Mouse (Mus musculus) midbrain, embryonic 10.5 days (tissue): ENCODE measurements at regions not wholly inside any gene's neighbourhood (a gene's known extent, or its start where the extent isn't known, plus 50 kb on each side); places are given as distances from the start of the nearest gene placed in this dataset.

ENCODE experiments used
- DNase-seq: peaks from one replicate; pipeline ENCODE4 v3.0.0-alpha.2; 2017; ENCODE audit warnings: low spot score
- H3K27ac ChIP-seq: fragments of 300-500 bp; sonication (generic); replicated peaks from 2 replicates; pipeline ENCODE4 v1.5.1; 2016; ENCODE audit warnings: mild to moderate bottlenecking
- H3K27me3 ChIP-seq: fragments of 300-500 bp; sonication (generic); 2 replicates; pipeline ENCODE4 v1.6.1; 2016; ENCODE audit warnings: low read depth, mild to moderate bottlenecking; ENCODE audit not compliant: poor library complexity, severe bottlenecking
- H3K36me3 ChIP-seq: fragments of 300-500 bp; sonication (generic); 2 replicates; pipeline ENCODE4 v1.6.1; 2016; ENCODE audit warnings: mild to moderate bottlenecking, moderate library complexity
- H3K4me1 ChIP-seq: fragments of 300-500 bp; sonication (generic); 2 replicates; pipeline ENCODE4 v1.6.1; 2016
- H3K4me3 ChIP-seq: fragments of 300-500 bp; sonication (generic); 2 replicates; pipeline ENCODE4 v1.5.1; 2016; ENCODE audit warnings: mild to moderate bottlenecking, moderate library complexity
- H3K9me3 ChIP-seq: fragments of 300-500 bp; sonication (generic); replicated peaks from 2 replicates; pipeline ENCODE4 v1.6.1; 2016; ENCODE audit warnings: mild to moderate bottlenecking
- WGBS: fragments of 180-500 bp; shearing (Covaris S2); methylation state at CpG from one replicate; pipeline ENCODE4 v1.1.7; 2016; 5-methylcytosine and 5-hydroxymethylcytosine counted together

DNA sequence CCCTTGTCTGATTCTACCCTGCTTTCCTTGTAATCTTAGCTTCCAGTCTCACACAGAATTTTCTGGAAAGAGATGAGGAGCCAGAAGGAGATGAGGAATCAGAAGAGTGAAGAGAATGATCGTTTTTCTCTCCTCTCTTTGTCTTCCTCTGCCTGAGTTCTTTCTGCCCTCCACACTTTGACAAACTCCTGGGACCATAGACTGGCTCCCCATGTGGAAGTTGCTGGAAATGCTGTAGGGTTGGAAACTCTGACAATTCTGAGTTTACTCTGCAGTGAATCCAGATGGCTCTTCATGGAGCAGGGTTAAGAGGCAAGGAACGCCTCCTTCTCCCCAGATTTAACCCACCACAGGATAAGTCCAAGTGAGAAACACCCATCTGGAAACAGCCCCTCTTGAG lies 408.7 kb downstream of the Tns1 start:
- WGBS, result 75% methylated on average over 2 of the region's 2 CpGs
- H3K27me3 ChIP-seq, result no peaks in the 10 kb centered on the region
- H3K27ac ChIP-seq, result no peak overlapping the region
- H3K9me3 ChIP-seq, result no peaks in the 10 kb centered on the region
- no peak for DNase-seq
- H3K4me3 ChIP-seq, result no peak overlapping the region
- H3K36me3 ChIP-seq, result no peaks in the 10 kb centered on the region
- no peaks in the 10 kb centered on the region for H3K4me1 ChIP-seq

DNA sequence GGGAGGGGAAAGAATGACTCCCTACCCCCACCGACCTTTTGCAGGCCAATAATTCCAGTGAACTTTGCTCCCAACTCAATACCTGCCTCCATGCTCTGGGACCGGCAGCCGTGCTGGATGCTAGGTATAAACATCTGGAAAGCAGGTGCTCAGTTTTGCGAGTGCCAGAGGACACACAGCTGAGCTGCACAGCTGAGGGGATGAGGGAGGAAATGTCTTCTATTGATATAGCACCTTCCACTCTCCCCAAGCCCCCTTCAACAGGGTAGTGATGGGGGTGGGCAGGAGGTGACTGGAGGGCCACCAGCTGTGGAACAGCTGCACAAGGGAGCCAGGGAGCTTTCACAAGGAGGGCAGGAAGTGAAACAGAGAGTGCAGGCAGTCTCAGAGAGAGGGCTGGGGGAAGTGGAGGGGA lies 421.8 kb downstream of the Tns1 start:
- no peak for DNase-seq
- WGBS, result 58% methylated on average over 4 of the region's 4 CpGs
- no peaks in the 10 kb centered on the region for H3K36me3 ChIP-seq

DNA sequence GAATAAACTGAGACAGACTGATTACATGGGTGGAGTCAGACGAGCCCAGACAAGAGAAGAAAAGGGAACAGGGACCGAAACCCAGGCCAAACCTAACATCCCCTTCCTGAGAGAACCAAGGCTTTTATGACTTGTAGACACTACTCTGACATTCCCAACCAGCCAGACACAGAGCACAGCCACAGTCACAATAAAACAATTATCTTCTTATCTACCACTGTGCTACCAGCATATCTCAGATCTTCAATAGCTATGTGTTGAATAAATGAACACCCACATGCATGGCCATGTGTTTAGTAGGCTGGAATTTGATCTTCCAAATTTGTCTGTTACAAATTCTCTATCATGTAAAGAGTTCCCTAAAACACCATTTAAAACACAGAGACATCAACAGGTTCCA lies 430.7 kb downstream of the Tns1 start:
- DNase-seq, result no peak
- H3K27ac ChIP-seq, result no peak overlapping the region
- H3K36me3 ChIP-seq, result no peaks in the 10 kb centered on the region
- H3K4me1 ChIP-seq, result no peaks in the 10 kb centered on the region; the same call in 1 of the 2 replicates
- no peaks in the 10 kb centered on the region for H3K9me3 ChIP-seq
- no peaks in the 10 kb centered on the region for H3K27me3 ChIP-seq
- no peak overlapping the region for H3K4me3 ChIP-seq
- 57% methylated on average over 2 of the region's 2 CpGs for WGBS

More for the DNA sequence above, 421.8 kb downstream of the Tns1 start:
- no peaks in the 10 kb centered on the region for H3K27me3 ChIP-seq
- no peak overlapping the region for H3K4me3 ChIP-seq
- no peaks in the 10 kb centered on the region for H3K4me1 ChIP-seq
- H3K9me3 ChIP-seq, result no peaks in the 10 kb centered on the region; the same call in 1 of the 2 replicates
- H3K27ac ChIP-seq, result no peak overlapping the region

DNA sequence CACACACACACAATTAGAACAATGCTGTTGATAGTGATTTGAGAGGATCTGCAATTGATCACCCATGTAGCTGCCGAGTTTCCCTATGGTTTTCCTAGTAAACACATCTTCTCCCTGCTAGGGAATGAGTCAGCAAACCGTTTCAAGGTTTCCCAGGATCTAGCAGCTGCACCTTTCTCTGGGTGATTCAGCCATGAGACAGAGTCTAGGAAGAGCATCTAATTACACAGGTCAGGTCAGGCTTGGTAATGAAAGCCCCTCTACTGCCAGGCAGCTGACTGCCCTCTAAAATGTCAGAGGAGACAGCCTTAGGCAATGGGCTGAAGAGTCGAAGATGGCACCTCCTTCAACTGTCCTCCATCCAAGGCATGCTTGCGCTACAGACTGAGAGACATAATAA lies 438.5 kb downstream of the Tns1 start:
- 80% methylated on average over 4 of the region's 4 CpGs for WGBS

DNA sequence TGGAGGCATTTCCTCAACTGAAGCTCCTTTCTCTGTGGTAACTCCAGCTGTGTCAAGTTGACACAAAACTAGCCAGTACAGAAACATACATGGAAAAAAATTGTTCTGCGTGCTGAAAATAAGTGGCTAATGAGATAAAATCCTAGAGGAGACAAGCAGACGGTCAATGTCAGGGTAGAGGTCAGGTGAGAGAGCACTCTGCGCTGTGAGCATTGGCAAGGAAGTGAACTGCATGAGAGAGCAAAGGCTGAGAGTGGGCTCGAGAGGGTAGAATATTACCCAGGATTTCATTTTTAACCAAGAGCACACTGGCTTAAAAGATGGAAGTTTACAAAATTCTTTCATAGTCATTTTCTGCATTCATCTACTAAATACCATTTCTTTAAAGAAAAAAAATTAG lies 439.2 kb downstream of the Tns1 start:
- Histone ChIP-seq H3K27ac (no peak overlapping the region), H3K36me3 (no peaks in the 10 kb centered on the region), H3K9me3 (no peaks in the 10 kb centered on the region), H3K27me3 (no peaks in the 10 kb centered on the region), H3K4me3 (no peak overlapping the region), H3K4me1 (no peaks in the 10 kb centered on the region)
- no peak for DNase-seq
- WGBS, result 92% methylated on average over 4 of the region's 4 CpGs

More for the DNA sequence above, 438.5 kb downstream of the Tns1 start:
- Histone ChIP-seq H3K4me1 (no peaks in the 10 kb centered on the region), H3K9me3 (no peaks in the 10 kb centered on the region), H3K4me3 (no peak overlapping the region), H3K36me3 (no peaks in the 10 kb centered on the region), H3K27ac (0 out of 2 replicates have a peak overlapping the region, but pooled peaks have one; percentile 3), H3K27me3 (no peaks in the 10 kb centered on the region)
- DNase-seq, result no peak

DNA sequence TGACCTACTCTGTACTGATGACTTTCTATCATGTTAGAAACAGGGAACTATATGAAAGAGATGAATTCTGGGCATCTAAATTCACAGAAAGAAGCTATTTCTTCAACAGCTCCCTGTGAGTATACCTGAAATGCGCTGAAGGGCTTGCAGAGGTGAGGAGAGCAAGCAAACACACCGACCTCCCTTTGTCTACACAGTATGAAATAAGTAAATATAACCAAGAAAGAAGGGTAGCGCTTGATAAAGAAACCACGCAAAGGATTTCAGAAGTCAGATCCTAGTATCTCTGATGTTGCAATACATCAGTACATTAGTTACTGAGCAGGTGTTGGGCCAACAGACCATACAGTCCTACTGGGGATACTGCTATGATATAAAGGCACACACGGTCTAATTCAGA lies 440.1 kb downstream of the Tns1 start:
- no peaks in the 10 kb centered on the region for H3K4me1 ChIP-seq
- H3K9me3 ChIP-seq, result no peaks in the 10 kb centered on the region
- no peak overlapping the region for H3K27ac ChIP-seq
- no peaks in the 10 kb centered on the region for H3K27me3 ChIP-seq
- no peak overlapping the region for H3K4me3 ChIP-seq
- WGBS, result 94% methylated on average over 5 of the region's 5 CpGs
- no peak for DNase-seq
- H3K36me3 ChIP-seq, result no peaks in the 10 kb centered on the region

DNA sequence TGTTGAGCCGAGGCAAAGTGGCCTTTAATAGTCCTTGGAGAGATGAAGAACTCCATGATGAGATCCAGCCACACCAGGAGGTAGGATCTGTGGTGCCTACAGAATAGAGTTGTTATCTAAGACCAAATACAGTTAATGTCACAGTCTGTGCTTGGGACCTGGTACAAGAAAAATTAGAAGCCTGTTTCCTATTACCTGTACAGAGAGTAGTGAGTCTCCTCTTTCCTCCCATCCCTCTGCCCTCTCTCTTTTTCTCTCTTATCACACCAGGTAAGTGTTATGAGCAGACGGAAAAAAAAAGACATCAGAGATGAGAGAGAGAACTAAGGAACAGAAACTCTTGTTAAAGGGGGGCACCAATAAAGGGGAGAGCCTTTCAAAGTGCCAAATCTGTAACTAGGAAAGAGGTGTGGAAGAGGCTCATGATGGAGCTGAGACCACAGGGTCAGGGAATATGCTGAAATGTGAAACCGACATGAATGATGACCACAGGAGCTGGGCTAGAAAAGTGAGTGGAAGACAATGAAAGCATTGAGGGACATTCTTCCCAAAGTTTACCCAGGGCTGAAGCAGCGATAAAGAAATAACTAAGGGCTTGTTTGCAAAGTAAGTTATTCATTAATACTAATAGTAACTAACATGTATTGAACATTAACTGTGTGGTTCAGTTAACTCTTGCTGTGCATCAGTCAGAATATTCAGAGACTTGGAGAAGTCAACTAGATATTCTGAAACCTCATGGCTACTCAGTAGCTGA lies 440.9 kb downstream of the Tns1 start:
- WGBS, result 77% methylated on average over 4 of the region's 4 CpGs
- Histone ChIP-seq H3K27ac (no peak overlapping the region), H3K4me3 (no peak overlapping the region), H3K4me1 (no peaks in the 10 kb centered on the region), H3K36me3 (no peaks in the 10 kb centered on the region), H3K27me3 (no peaks in the 10 kb centered on the region), H3K9me3 (no peaks in the 10 kb centered on the region)
- DNase-seq, result no peak

DNA sequence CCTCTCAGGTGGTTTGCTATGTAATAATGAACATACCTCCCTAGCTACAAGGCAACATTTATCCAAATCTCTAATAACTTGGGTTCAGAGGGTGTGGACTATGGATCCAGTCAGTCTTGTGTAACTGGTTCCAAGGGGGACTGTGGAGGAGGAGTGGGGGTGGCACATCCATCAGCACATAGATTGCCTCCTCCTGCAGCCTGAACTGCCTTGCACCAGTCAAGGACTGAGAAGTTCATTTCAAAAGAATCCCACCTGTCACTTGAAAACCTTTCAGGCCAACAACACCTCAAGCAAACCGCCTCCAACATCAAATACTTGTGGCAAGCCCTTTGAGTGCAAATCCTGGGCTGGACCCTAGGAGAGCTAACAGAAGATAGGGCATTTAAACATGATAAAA lies 442.6 kb downstream of the Tns1 start:
- Histone ChIP-seq H3K27me3 (no peaks in the 10 kb centered on the region), H3K9me3 (no peaks in the 10 kb centered on the region), H3K36me3 (no peaks in the 10 kb centered on the region), H3K4me1 (peaks cover 3% of the 10 kb centered on the region; the same call in 1 of the 2 replicates), H3K4me3 (no peak overlapping the region), H3K27ac (no peak overlapping the region)
- WGBS, result 71% methylated on average over 1 of the region's 1 CpGs
- DNase-seq, result no peak

DNA sequence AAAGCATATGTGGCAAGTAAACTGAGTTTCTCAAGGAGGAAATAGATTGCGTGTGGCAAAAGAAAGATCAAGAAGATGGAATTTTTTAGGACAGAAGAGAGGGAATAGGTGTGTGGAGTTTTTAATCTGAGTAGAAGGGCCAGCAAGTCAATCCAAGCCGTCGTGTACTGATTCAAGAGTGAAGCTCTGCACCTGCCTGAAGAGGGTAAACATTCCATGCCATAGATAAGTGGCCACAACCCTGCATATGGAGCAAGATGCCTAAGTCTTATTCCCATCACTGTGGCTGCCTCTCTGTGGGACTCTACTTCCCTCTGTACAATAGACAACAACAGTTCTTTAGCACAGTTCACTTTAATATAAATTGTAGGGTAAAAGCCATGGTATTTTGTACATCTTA lies 443.4 kb downstream of the Tns1 start:
- DNase-seq, result no peak
- Histone ChIP-seq H3K9me3 (peaks cover 3% of the 10 kb centered on the region; the same call in 1 of the 2 replicates), H3K36me3 (no peaks in the 10 kb centered on the region), H3K4me3 (no peak overlapping the region), H3K4me1 (peaks cover 3% of the 10 kb centered on the region; the same call in 1 of the 2 replicates), H3K27me3 (no peaks in the 10 kb centered on the region), H3K27ac (no peak overlapping the region)
- 93% methylated on average over 3 of the region's 3 CpGs for WGBS

DNA sequence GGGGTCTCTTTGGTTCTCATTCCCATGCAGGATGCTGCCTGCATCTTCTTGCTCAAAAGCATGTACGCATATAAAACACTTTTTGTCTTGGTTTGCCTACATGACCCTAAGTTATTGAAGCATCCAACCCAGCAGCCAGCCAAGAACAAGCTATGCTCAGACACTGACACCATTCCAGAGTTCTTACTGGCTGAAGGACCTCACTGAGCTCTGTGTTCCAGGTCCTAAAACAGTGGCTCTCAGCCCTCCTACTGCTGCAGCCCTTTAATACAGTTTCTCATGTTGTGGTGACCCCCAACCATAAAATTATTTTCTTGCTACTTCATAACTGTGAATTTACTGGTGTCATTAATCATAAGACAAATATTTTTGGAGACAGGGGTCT lies 450.4 kb downstream of the Tns1 start:
- 57% methylated on average over 1 of the region's 1 CpGs for WGBS
- Histone ChIP-seq H3K36me3 (no peaks in the 10 kb centered on the region), H3K4me3 (no peak overlapping the region), H3K27me3 (no peaks in the 10 kb centered on the region), H3K27ac (no peak overlapping the region), H3K9me3 (peaks cover 8% of the 10 kb centered on the region; the same call in 1 of the 2 replicates), H3K4me1 (peaks cover 16% of the 10 kb centered on the region)
- no peak for DNase-seq

DNA sequence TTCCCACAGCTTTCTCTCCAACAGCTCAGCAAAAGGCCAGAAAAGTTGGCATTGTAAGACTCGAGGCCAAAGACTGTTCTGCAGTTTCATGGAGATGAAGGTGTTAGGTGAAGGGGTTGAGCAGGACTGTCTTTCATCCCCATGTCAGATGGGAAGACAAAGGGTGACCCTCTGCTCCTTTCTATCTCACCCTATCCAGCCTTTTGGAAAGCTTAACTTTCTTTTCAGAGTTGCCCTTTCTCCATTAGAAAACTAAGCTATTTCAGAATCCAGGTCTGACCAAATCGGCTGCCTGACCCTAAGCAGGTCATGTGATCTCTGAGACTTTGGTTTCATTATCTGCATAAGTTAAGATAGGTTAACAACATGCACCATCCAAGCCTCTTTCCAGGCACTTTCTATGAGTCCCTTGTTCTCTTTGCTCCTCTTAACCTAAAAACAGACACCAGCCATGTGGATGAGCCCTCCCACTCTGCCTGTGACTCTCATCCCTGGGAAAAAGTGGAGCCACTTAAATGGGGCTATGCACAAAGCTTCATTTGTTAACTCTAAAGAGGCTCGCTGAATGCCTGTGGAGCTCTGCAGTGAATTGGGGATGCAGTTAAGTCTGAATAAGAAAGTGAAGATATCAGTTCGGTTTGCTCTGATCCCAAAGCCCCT lies 450.9 kb downstream of the Tns1 start:
- no peaks in the 10 kb centered on the region for H3K27me3 ChIP-seq
- 0 out of 2 replicates have a peak overlapping the region, but pooled peaks have one; percentile 9 for H3K27ac ChIP-seq
- H3K9me3 ChIP-seq, result peaks cover 8% of the 10 kb centered on the region; the same call in 1 of the 2 replicates
- WGBS, result 33% methylated on average over 4 of the region's 4 CpGs
- H3K4me1 ChIP-seq, result peaks cover 16% of the 10 kb centered on the region
- no peaks in the 10 kb centered on the region for H3K36me3 ChIP-seq
- no peak for DNase-seq
- H3K4me3 ChIP-seq, result no peak overlapping the region

DNA sequence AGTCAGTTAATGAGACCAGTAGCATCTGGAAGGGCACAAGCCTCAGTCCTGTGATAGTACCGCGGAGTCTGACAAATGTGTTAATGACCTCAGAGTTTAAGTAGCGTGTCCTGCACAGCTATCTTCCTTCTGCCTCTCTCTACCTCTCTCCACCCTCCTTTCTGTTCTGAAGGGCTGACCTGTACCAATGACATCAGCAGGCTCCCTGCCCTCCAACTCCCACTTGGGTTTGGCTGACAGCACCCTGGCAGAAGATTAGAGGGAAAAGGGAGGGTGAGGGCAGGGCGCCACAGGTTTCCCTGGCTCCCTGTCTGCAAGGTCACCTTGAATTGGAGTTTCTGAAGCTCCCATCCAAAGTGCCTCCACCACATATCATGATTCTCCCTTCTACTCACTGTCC lies 452.0 kb downstream of the Tns1 start:
- WGBS, result 93% methylated on average over 4 of the region's 4 CpGs

DNA sequence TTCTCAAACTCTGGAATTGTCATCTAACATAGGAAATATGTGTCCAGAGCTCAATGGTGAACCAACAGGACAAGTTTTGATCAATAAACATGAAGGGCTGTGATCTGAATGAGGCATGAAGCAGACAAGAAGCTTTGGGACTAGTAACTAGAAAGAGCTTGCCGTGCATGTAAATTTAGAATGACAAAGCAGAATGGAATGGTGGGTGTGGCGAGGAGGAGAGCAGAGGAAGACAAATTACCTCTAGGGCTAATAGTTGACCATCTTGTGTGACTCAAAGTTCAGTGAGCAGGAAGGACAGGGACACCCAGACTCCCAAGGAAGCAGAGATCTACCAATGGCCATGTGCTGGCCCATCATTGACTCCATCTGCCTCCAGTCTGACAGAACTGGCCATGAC lies 455.6 kb downstream of the Tns1 start:
- WGBS, result 85% methylated on average over 2 of the region's 2 CpGs
- no peaks in the 10 kb centered on the region for H3K9me3 ChIP-seq
- DNase-seq, result no peak
- no peak overlapping the region for H3K4me3 ChIP-seq
- no peaks in the 10 kb centered on the region for H3K27me3 ChIP-seq
- no peak overlapping the region for H3K27ac ChIP-seq
- no peaks in the 10 kb centered on the region for H3K36me3 ChIP-seq
- peaks cover 10% of the 10 kb centered on the region for H3K4me1 ChIP-seq

More for the DNA sequence above, 452.0 kb downstream of the Tns1 start:
- Histone ChIP-seq H3K27me3 (no peaks in the 10 kb centered on the region), H3K4me1 (peaks cover 15% of the 10 kb centered on the region), H3K9me3 (peaks cover 8% of the 10 kb centered on the region; the same call in 1 of the 2 replicates), H3K27ac (no peak overlapping the region; the same call in 1 of the 2 replicates), H3K4me3 (no peak overlapping the region), H3K36me3 (no peaks in the 10 kb centered on the region)
- no peak for DNase-seq
